Mouse (Mus musculus) kidney, postnatal 4 days (tissue): ENCODE data around the gene Muc15.
A peak's percentile ranks its signal among the peaks of the same experiment; 100 is the strongest.

Experiments
- DNase-seq, 2 experiments: peaks; one replicate each; pipeline ENCODE4 v3.0.0; 2021; ENCODE audit warnings: mixed read lengths in 2 of 2

Gene Muc15

DNA sequence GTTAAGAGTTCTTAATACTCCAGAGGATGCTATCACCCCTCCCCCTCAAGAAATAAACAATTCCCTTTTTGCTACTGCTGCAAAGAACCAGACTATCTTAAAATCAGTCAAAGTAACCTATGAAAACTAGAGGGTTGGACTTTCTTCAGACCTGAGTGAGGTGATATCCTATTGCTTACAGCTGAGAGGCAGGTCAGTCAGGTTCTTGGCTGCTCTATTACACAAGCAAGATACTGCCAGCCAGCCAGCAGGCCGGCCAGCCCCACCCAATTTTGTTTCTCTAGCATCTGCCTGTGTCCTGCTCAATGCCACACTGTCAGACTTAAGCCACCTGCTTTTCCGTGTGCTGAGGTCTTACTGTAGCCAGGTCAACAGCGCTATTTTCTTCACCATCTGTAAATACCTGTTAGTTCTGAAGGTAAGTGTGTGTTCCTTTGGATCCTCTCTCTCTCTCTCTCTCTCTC, at the start of gene Muc15:
Muc15 (plus strand) TSS at position 51 of the 464 bp plus-strand sequence.
- no peak for DNase-seq

DNA sequence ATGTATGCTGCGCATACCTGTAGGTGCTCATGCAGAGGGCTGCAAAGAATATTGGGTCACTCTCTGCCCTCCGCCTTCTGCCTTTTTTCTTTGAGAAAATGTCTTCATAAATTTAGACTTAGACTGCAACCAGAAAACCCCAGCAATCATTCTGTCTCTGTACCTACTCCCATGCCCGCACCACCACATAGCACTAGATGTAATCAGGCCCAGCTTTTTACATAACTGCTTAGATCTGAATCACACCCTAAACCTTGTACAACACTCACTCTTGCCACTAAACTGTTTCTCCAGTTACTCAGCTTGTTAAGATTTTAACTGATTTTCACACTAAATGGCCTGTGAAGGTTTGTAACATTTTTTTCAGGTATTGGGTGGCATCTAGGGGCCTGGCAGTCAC, 11.7 kb upstream of the Muc15 start:
- DNase-seq, result no peak

DNA sequence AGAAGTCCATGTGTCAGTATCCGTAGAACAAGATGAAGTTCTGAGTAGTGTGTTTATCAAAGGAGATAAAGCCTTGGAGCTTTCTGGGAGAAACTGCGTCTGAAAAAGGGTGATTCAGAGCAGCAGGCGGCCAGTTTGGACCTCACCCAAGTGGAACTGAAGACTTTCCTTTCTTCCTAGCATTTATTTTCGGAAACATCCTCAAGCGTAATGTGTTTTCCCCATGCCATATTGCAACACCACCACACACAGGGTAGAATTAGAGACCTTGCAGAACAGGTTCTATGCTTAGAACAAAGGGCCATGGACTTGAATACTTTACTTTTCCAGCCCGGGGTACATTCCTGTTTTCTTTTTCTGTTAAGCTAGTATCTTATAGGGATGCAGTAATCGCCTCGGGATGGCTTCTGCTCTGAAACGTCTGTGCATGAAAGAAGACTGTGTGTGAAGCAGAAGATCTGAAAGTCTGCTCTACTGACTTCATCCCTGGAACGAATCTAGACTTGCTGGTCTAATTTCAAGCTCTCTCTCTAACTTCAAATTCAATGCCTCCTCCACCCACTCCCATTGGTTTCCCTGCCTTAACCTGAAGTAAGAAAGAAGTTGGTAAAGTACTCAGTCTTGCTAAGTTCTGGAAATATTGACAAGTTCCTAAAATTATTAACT, 11.0 kb upstream of the Muc15 start:
- DNase-seq, result peak; percentile 2 to 5

DNA sequence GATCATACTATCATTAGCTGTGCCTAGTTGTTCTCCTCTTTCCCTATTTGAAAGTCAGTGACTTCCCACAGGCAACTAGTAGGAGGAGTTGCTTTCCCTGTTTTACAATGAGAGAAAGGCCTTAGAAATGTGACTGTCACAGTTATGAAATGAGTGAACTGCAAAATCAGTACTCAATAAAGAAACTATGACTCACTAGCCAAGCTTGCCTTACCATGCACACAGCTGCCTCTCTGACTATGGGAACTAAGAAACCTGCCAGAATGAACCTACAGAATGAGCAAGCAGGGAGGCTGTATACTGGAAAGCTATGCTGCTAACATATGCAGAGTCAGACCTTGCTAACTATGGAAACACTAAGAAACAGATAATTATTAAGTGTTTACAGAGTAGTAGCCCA, 2.1 kb upstream of the Muc15 start:
- no peak for DNase-seq

DNA sequence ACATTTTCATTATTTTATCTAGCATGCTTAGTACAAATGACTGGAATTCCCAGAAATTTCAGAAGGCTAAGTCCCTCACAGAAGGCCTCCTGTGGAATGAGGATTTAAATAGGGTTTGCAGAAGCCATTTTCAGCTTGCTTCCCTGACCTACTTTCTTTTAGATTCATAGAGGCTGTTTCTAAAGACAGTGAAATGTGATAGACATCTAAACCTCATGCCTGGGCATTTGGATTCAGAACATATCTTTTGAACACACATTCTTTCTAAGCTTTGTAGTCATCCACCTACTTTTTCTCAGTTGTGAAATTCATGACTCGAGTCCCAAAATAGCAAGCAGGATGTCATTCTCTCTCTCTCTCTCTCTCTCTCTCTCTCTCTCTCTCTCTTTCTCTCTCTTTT, 1.1 kb downstream of the Muc15 start:
- no peak for DNase-seq

DNA sequence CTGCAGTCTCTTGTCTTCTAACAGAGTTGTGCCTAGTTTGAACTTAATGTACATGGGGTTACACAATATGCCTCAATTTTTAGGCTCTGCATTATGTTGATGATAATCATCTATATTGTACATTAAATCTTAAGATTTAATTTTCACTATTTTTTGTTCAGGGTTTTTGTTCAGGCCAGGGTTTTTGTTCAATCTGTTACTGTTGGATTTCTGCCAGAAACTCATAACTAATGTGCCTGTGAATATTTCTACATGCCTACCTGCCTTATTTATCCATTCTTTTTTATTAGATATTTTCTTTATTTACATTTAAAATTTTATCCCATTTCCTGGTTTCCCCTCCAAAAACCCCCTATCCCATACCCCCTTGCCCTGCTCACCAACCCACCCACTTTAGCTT, 5.0 kb downstream of the Muc15 start:
- DNase-seq, result no peak

DNA sequence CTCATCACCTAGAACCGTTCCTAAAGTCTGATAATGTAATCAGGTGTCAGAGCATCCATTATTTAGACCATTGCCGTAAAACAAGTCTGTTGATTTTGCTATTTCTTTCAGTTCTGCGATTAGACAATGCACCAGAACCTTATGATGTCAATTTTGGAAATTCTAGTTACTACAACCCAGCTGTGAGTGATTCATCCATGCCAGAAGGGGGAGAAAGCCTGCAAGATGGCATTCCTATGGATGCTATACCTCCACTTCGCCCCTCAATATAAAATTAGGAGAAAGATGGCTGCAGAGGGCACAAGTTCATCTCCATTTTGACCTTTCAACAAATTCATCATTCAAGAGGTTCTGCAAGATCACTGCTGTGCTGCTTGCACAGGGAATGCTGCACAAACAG, 16.1 kb downstream of the Muc15 start:
- no peak for DNase-seq

DNA sequence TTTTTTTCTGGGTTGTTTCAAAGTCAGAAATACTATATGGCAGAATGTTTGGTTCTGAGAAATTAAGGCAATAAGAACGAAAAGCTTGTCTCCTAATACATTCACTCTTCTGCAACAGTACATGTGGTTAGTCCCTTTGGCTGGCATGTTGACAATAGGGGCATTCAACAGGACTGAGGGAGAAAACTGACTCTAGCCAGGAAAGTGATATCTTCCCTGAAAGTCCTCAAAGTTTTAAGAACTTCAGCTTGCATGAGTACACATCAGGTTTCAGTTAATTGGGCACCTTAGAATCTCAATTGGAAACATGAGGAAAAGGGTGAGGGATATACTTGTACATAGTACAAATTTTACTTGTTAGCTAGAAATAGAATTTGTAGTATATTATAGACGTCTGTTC, 16.8 kb downstream of the Muc15 start:
- no peak for DNase-seq

DNA sequence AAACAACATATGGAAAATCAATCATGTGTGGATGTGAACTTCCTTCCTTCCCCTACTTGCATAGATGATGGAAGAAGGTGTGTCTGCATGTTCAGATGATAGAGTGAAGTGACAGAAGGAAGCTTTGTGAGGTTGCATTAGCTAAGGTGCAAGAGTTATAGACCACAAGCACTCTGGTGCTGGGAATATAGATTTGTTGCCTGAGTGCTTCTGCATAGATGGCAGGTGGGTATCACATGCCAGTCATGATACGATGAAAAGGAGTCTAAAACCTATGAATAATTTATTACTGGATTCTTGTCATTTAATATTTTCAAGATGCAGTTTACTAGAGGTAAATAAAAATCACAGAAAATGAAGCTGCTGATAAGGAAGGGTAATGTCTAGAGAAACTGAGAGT, 18.6 kb downstream of the Muc15 start:
- DNase-seq, result no peak

DNA sequence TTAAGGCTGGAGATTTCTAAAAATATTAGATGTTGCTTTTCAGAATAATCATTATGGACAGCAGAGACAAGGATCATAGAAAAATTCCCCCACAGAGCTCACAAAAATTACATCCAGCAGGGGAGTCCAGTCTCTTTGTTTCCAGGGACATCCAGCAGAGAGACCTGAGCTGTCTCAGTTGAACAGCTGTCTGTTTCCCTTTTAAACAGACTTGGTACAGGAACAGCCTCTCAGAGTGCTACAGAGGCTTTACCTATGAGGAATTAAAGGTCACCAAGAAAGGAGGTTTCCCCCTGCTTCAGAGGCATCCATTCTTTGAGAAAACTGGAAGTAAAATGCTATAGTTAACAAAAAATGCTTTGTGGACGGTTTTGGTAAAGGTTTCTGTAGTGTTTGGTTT, 19.4 kb downstream of the Muc15 start:
- no peak for DNase-seq

DNA sequence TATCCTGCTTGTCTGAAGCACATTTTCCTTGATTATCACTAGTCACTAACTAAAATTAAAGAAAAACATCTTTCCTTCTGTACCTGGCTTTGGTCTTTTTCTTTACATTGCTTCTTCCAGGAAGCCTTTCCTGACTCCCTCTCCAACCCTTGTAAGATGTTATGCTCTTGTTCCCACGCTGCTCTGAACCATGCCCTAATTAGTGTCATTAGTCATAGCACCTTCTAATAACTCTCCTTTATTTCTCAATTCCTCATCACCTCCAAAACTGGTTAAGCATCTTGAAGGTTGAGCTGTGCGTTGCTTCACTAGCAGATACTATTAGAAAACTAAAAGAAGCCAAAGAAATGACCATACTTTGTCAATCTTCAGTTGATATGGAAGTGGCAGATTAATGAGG, 36.4 kb downstream of the Muc15 start:
- DNase-seq, result no peak

DNA sequence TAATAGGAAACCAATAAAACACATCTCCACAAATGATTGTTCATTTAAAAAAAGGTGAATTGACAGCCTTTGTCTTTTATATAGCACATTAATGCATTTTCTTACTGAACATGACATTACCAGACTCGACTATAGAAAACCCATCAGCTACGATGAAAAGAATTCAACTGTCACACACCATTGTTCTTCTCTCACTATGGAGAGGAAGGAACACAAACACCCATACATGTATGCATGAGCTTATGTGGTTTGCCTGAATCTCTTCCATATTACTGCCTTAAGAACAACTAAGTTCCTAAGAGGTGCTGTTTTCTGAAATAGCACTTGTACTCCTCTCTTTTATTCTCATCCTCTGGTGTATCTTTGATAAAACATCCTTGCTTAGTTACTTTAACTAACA, 38.3 kb downstream of the Muc15 start:
- DNase-seq, result no peak

DNA sequence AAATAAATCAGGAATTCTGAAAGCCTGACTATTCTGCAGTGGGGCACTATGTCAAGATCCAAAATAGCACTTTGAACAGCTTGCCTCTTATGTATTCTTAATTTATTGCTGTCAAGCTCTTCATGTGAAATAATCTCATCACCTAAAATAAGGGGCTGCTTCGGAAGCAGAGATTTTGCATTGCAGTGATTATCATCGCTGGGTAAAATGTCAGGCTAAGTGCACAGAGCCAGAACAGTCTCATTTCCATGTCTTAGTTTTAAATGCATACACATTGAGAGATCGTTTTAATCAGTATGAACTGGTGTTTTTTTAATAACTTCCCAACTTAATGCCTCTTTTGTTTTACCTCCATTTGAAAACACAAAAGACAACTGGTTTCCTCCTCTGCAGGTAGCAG, 66.3 kb downstream of the Muc15 start:
- DNase-seq, result no peak
